Mouse (Mus musculus) brain, embryonic 18.5 days (tissue): ENCODE results near the gene Arhgap17.

Experiments used
- DNase-seq: peaks from one replicate; pipeline ENCODE4 v3.0.0-alpha.2; 2012; ENCODE audit warnings: low read depth, low spot score

Arhgap17 gene

GRCm38 (mm10) chr7:123287903-123288302 lies 81.8 kb downstream of the Arhgap17 start:
- no peak for DNase-seq

DNA sequence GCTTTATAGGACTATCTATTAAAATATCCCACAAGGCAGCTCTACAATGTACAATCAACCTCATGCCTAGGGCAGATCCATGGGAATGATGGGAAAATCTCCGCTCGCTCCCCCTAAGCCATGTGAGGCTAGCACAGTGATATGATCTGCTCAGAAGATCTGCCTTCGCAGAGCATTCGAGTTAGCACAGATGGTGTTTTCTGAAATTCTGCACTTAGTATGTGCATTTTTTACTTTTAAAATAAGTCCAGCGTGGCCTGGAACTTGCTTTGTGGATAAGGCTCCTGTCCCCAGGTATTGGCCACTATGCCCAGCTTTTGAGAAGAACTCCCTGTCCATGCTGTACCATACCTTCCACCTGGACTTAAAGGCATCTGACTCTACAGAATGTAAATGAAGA lies 83.8 kb downstream of the Arhgap17 start:
- DNase-seq = no peak

GRCm38 (mm10) chr7:123283826-123284225 lies 85.9 kb downstream of the Arhgap17 start:
- DNase-seq = peak; percentile 6

GRCm38 (mm10) chr7:123279797-123280196 lies 89.9 kb downstream of the Arhgap17 start:
- no peak for DNase-seq

DNA sequence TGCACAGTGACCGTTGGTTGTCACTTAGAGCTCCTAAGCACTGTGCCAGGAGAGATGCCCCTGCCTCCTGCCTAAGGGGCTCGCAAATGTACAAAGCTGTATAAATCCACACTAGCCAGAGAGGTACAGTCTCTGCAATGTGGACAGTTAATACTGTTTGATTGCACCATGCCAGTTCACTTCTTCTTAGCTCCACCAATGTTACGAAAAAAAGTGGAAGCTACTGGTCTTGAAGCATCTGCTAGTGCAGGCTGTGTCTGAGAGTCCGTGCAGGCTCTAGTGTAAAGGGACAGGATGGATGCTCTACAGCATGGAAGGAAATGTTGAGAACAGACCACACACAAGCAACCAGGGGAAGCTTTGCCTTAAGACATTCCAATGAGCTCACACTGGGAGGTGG lies 93.1 kb downstream of the Arhgap17 start:
- no peak for DNase-seq

- no peak for DNase-seq
Measured at GRCm38 (mm10) chr7:123273056-123273455, 96.7 kb downstream of the Arhgap17 start.

DNA sequence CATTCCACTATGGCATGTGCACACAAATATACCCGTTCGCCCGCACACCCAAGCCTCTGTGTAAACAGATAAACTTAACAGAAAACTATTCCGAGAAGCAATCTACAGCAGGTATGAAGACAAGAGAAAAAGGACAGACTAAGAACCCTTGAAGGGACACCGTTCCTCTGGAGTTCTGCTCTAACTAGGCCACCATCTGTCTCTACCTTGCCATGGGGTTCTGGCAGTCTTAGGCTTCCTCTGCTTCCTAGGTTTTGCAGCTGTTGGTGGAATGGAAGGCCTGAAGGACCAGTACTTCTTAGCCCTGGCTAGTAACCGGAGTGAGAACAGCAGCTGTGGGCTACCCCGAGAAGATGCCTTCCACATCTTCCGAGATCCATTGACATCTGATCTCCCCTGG lies 111.6 kb downstream of the Arhgap17 start:
- no peak for DNase-seq

DNA sequence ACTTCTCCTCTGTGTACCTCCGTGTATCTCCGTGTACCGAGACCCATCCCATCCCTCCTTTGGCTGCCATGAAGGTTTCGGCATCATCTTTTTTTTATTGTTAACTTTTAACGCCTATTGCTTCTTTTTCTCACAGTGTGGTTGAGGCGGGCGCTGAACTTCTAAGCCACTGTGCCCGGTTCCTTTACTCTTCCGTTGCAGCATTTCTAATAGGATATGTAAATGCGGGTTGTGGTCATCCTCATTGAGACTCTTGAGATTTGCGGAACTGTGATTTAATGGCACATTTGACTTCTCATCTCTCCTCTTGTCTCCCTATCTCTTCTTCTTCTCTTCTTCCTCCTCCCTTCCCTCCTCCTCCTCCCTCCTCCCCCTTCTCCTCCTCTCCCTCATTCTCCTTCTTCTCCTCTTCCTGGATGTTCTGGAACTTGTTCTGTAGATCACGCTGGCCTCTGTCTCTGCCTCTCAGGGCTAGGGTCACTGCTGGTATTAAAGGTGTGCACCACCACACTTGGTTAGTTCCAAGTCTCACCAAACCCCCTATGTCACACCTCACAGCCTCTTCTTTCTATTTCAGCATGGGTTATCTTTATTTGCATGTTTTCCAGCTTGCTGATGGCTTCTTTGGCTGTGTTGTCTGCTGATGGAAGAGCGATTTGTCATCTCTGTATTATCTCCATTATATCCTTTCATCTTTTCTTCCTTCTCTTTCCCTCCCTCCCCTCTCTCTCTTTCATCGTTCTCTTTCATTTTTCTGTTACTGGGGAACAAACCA lies 115.3 kb downstream of the Arhgap17 start:
- DNase-seq = no peak

DNA sequence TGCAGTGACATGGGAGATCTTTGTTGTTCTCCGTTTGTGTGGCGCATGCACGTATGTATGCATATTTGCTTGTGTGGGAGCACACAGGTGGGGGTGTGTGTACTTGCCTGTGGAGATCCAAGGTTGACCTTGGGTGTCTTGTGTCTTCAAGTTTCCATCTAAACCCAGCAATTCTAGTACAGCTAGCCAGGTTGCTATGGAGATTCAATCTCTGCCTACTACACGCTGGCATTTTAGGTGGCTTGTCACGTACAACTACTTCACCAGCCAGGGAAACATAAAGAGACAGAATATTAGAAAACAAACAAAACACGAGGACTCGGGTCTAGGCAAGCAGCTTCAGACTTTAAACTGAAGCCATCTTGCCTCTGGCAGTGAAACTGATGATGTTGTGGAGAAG lies 116.3 kb downstream of the Arhgap17 start:
- no peak for DNase-seq

GRCm38 (mm10) chr7:123251343-123251742 lies 118.4 kb downstream of the Arhgap17 start:
- DNase-seq = no peak

DNA sequence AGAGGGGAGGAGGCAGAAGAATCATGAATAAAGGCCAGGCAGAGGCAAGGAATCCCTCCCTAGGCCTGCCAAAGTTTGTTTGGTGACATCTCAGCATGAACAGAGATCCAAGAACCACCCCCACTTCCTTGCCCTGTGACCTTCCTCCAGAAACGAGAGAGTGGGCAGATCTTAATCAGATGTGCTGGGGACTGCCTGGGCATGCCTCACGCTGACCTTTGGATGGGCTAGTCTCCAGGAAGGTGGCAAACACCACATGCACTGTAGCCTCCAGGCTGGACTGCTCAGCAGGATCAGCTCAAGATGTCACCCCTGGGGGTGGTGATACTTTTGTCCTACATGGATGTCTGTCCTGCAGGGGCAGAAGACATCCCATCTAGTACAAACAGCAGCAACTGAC lies 121.5 kb downstream of the Arhgap17 start:
- no peak for DNase-seq

DNA sequence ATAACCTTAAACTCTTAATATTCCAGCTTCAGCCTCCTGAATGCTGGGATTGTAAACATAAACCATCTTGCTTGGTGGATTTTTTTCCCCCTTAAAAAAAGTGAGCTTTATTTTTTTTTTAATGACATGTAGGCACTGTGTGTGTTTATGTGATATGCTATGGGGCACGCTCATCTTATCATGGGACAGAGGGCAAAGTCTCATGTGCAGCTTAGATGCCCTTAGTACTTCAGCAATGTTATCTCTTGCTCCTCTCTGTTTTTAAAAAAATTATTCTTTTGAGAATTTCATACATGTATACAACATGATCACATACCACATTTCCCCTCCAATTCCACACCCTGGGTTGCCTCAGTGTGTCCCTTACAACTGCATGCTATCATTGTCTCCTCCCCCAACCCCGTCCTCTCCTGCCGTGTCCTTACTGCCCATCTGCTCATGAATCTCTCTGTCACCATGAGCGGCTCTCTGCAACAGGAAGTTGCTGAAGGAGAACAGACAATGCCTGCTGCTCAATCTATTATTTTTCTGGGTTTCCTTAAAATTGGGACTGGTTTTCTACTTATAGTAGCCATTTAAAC lies 123.1 kb downstream of the Arhgap17 start:
- DNase-seq = no peak

GRCm38 (mm10) chr7:123244833-123245232 lies 124.9 kb downstream of the Arhgap17 start:
- DNase-seq = no peak

DNA sequence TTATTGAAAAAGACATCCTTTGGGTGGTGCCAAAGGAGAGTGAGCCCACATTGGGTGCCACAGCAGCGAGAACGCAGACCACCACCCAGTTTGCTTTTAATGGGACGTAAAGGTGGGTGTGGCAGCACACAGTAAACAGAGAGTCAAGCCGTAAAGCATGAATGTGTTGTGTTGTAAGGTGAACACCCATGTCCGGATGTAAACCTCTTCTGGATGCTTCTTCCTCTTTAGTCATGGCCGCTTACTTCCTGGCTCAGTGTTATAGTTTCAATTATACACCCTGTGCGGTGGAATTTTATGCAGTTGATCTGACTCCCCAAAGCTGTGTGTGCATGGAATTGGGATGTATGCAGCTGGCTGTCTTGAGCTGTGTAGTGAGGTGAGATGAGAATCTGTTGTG lies 127.5 kb downstream of the Arhgap17 start:
- no peak for DNase-seq

DNA sequence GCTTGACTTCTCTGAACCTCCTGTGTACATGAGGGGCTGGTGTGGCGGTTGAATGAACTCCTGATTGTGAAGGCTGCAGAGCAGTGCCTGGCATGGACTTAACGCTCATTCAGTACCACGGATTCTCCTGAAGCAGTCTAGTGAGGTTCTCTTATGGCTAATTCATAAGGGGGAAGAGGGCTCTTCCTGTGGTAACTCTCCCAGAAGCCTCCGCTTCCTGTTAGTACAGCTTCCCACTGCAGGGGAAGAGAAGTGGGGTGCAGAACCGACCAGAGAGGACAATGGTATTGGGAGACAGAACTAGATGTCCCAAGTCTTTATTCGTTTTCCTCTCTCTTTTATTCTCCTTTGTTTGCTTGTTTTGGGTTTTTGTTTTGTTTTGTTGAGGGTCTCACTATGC lies 129.7 kb downstream of the Arhgap17 start:
- no peak for DNase-seq

GRCm38 (mm10) chr7:123238621-123239020 lies 131.1 kb downstream of the Arhgap17 start:
- no peak for DNase-seq

GRCm38 (mm10) chr7:123235449-123235848 lies 134.3 kb downstream of the Arhgap17 start:
- DNase-seq = no peak
